In genomic region chr1:42727161-42727560, GRCm38 (mm10) we compare ENCODE assay signal across 23 mouse cellular contexts. TPM values are rescaled to one million over a fixed set of nuclear protein-coding genes. Genes with fewer than 3 reads are reported as not detected.
"Had no signal": no experiment of that assay in that cellular context is flagged by ENCODE, and none has a peak within 500 bp of the region (broad histone marks: within the 10 kb centered on the region; RNA-seq: fewer than 3 reads in every experiment).

No protein-coding gene starts in this region.

- ATAC-seq: liver, postnatal 0 days; lung, postnatal 0 days; midbrain, embryonic 13.5 days; midbrain, embryonic 15.5 days had no signal

- H3K9me3 ChIP-seq: lung, embryonic 15.5 days; megakaryocyte, embryonic 14.5 days; midbrain, embryonic 13.5 days; midbrain, embryonic 15.5 days; neural tube, embryonic 13.5 days; neural tube, embryonic 15.5 days had no signal

- H3K4me2 ChIP-seq: lung, embryonic 15.5 days; midbrain, embryonic 11.5 days; midbrain, embryonic 13.5 days; midbrain, embryonic 15.5 days; neural tube, embryonic 13.5 days; neural tube, embryonic 15.5 days had no signal

- H3K27ac ChIP-seq: lung, embryonic 15.5 days; macrophage; midbrain, embryonic 13.5 days; midbrain, embryonic 15.5 days; neural tube, embryonic 13.5 days; neural tube, embryonic 15.5 days had no signal

- DNase-seq: liver, postnatal 0 days; lung, adult 2 months; lung, postnatal 14 days; lung, postnatal 36 days; retina, postnatal 1 day; right cerebral cortex, postnatal 4 days; spleen, adult 18-20 months; thymus, adult 18-20 months; thymus, postnatal 14 days; thymus, postnatal 36 days had no signal

- H3K9ac ChIP-seq: liver, postnatal 0 days; lung, embryonic 15.5 days; midbrain, embryonic 13.5 days; midbrain, embryonic 15.5 days; neural tube, embryonic 13.5 days; neural tube, embryonic 15.5 days had no signal

- H3K4me3 ChIP-seq: lung, embryonic 15.5 days; megakaryocyte, embryonic 14.5 days; midbrain, embryonic 13.5 days; midbrain, embryonic 15.5 days; myocyte; neural tube, embryonic 13.5 days; neural tube, embryonic 15.5 days had no signal

- H3K4me1 ChIP-seq: lung, embryonic 15.5 days; megakaryocyte, embryonic 14.5 days; midbrain, embryonic 13.5 days; midbrain, embryonic 15.5 days; neural tube, embryonic 13.5 days; neural tube, embryonic 15.5 days had no signal

- H3K36me3 ChIP-seq: lung, embryonic 15.5 days; midbrain, embryonic 13.5 days; midbrain, embryonic 15.5 days; neural tube, embryonic 13.5 days; neural tube, embryonic 15.5 days had no signal

- H3K27me3 ChIP-seq: lung, embryonic 15.5 days; midbrain, embryonic 13.5 days; midbrain, embryonic 15.5 days; neural tube, embryonic 13.5 days; neural tube, embryonic 15.5 days had no signal

RNA-seq across cellular contexts. Expression of gene Pou3f3, which starts 31.6 kb away (rescaled TPM):
- total RNA-seq: megakaryocyte progenitor cell, adult 5-6 weeks had no signal
- polyA plus RNA-seq: liver, postnatal 0 days; macrophage; myocyte; small intestine, adult 2 months; stomach, embryonic 16.5 days had no signal
